Mouse (Mus musculus): ENCODE measurements around the gene Olfr272. TPM values are rescaled to one million over a fixed set of nuclear protein-coding genes. Genes with fewer than 3 reads are reported as not detected.

Gene Olfr272
- polyA plus RNA-seq (2011; ENCODE audit: insufficient read depth, insufficient read length, low read depth, missing spikeins) = not detected in 2 replicates

DNA sequence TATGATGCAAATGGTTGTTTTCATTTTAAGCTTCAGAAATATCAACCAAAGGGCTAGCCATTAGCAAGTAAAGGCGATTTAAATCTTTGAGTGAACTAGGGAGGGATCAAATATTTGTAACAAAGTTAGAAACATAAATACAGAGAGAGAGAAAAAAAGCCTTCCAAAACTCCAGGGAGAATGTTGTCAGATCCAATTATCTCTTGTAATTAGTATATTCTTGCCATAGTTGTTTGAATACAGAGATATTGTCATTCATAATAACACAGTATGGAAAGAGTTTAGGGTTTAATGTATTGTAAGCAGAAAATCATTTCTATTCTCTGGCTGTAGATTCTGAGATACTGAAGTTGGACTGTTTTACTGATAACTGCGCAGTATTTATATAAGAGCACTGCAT is at the start of gene Olfr272:
Gene Olfr272 (minus strand): TSS at position 101 of the 400 bp plus-strand sequence.
- Histone ChIP-seq H3K4me1 (ENCODE audit: control insufficient read depth, insufficient read depth, low read length) (no peaks in the 10 kb centered on the region), H3K27ac (ENCODE audit: insufficient read depth, low read length) (no peak within 1 kb of the TSS), H3K27me3 (ENCODE audit: control insufficient read depth, insufficient read depth, low read length, poor library complexity, severe bottlenecking) (no peaks in the 10 kb centered on the region), H3K36me3 (ENCODE audit: control insufficient read depth, insufficient read depth, low read length, poor library complexity, severe bottlenecking) (no peaks in the 10 kb centered on the region), H3K9me3 (replicated peaks; ENCODE audit: control insufficient read depth, insufficient read depth, low read length, poor library complexity, severe bottlenecking) (no peaks in the 10 kb centered on the region), H3K4me3 (ENCODE audit: low read depth, low read length) (no peak within 1 kb of the TSS), H3K9ac (ENCODE audit: low read depth, poor library complexity, severe bottlenecking) (no peak within 1 kb of the TSS)
- TF ChIP-seq CTCF (IDR thresholded peaks at IDR 0.05; ENCODE audit: low read depth, low read length) (no peak), EP300 (IDR thresholded peaks at IDR 0.05; ENCODE audit: insufficient read depth, low read depth, low read length) (no peak), POLR2A (IDR thresholded peaks at IDR 0.05; ENCODE audit: insufficient read depth, low read length) (no peak)

DNA sequence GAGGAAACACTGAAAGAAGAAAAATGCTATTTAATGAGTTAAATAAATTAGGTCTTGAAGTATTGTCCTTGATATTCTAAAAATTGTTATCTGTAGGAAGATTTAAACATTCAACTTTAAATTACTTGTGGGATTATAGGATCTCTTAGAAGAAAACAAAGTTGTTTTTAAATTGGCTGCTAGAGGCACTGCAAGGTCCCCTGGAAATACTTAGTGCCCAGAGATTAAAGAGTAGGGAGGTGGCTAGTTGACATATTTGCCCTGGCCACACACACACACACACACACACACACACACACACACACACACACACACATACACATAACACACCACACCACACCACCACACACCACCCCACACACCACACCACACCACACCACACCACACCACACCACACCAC is 45.3 kb upstream of the Olfr272 start, which contains the start of gene Olfr270:
Gene Olfr270 (plus strand): TSS at position 301 of the 400 bp plus-strand sequence.
- Histone ChIP-seq H3K27ac (ENCODE audit: insufficient read depth, low read length) (no peak within 1 kb of the TSS), H3K4me1 (ENCODE audit: control insufficient read depth, insufficient read depth, low read length) (no peaks in the 10 kb centered on the region), H3K36me3 (ENCODE audit: control insufficient read depth, insufficient read depth, low read length, poor library complexity, severe bottlenecking) (no peaks in the 10 kb centered on the region), H3K4me3 (ENCODE audit: low read depth, low read length) (no peak within 1 kb of the TSS), H3K27me3 (ENCODE audit: control insufficient read depth, insufficient read depth, low read length, poor library complexity, severe bottlenecking) (peaks cover 1% of the 10 kb centered on the region; the same call in 1 of the 2 replicates), H3K9me3 (replicated peaks; ENCODE audit: control insufficient read depth, insufficient read depth, low read length, poor library complexity, severe bottlenecking) (no peaks in the 10 kb centered on the region), H3K9ac (ENCODE audit: low read depth, poor library complexity, severe bottlenecking) (no peak within 1 kb of the TSS)
- TF ChIP-seq CTCF (IDR thresholded peaks at IDR 0.05; ENCODE audit: low read depth, low read length) (no peak), POLR2A (IDR thresholded peaks at IDR 0.05; ENCODE audit: insufficient read depth, low read length) (no peak), EP300 (IDR thresholded peaks at IDR 0.05; ENCODE audit: insufficient read depth, low read depth, low read length) (no peak)

DNA sequence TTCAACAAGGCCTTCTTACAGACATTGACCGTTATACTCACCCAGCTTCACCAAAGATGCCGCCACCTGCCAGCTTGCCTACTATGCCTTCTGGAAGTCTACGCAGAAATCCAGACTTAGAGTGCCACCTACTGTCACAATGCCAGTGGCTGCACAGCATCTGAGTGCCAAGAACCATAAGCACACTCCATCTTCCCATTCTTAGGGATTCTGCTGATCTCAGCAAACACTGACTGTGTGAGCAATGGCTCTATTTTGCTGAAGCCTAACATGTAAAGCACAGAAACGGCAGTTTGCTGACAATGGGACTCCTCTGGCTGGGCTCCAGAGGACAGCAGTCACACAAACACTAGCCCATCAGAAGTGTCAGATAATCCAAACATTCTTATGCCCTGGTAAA is 39.7 kb upstream of the Olfr272 start:
- TF ChIP-seq EP300 (IDR thresholded peaks at IDR 0.05; ENCODE audit: insufficient read depth, low read depth, low read length) (no peak), POLR2A (IDR thresholded peaks at IDR 0.05; ENCODE audit: insufficient read depth, low read length) (no peak), CTCF (IDR thresholded peaks at IDR 0.05; ENCODE audit: low read depth, low read length) (peak; percentile 43)
- H3K36me3 ChIP-seq (ENCODE audit: control insufficient read depth, insufficient read depth, low read length, poor library complexity, severe bottlenecking) = no peaks in the 10 kb centered on the region
- no peak overlapping the region for H3K9ac ChIP-seq (ENCODE audit: low read depth, poor library complexity, severe bottlenecking)

DNA sequence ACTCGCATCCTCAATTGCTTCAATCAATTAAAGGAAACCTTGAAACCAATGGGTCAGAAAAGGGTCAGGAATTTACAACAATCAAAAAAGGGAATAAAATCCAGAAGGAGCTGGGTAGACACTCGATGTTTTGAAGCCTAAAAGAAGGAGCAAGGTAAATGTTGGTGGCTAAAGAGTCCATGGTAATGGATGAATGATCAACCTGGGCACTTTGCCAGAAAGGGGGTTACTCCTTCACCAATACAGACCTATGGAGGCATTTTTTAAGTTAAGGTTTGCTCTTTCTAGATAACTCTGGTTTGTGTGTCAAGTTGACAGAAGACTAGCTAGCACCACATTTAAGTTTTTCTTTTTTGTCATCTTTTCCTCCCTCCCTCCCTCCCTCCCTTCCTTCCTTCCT is 30.0 kb upstream of the Olfr272 start:
- Histone ChIP-seq H3K4me3 (ENCODE audit: low read depth, low read length) (no peak overlapping the region), H3K4me1 (ENCODE audit: control insufficient read depth, insufficient read depth, low read length) (no peaks in the 10 kb centered on the region), H3K27ac (ENCODE audit: insufficient read depth, low read length) (no peak overlapping the region), H3K27me3 (ENCODE audit: control insufficient read depth, insufficient read depth, low read length, poor library complexity, severe bottlenecking) (no peaks in the 10 kb centered on the region), H3K9ac (ENCODE audit: low read depth, poor library complexity, severe bottlenecking) (no peak overlapping the region), H3K9me3 (replicated peaks; ENCODE audit: control insufficient read depth, insufficient read depth, low read length, poor library complexity, severe bottlenecking) (no peaks in the 10 kb centered on the region), H3K36me3 (ENCODE audit: control insufficient read depth, insufficient read depth, low read length, poor library complexity, severe bottlenecking) (no peaks in the 10 kb centered on the region)
- no peak for TF ChIP-seq EP300 (IDR thresholded peaks at IDR 0.05; ENCODE audit: insufficient read depth, low read depth, low read length)
- TF ChIP-seq CTCF (IDR thresholded peaks at IDR 0.05; ENCODE audit: low read depth, low read length) = no peak
- no peak for TF ChIP-seq POLR2A (IDR thresholded peaks at IDR 0.05; ENCODE audit: insufficient read depth, low read length)

More for the DNA sequence above, 39.7 kb upstream of the Olfr272 start:
- no peaks in the 10 kb centered on the region for H3K4me1 ChIP-seq (ENCODE audit: control insufficient read depth, insufficient read depth, low read length)
- no peak overlapping the region for H3K27ac ChIP-seq (ENCODE audit: insufficient read depth, low read length)
- no peak overlapping the region for H3K4me3 ChIP-seq (ENCODE audit: low read depth, low read length)
- no peaks in the 10 kb centered on the region for H3K9me3 ChIP-seq (replicated peaks; ENCODE audit: control insufficient read depth, insufficient read depth, low read length, poor library complexity, severe bottlenecking)
- H3K27me3 ChIP-seq (ENCODE audit: control insufficient read depth, insufficient read depth, low read length, poor library complexity, severe bottlenecking) = peaks cover 1% of the 10 kb centered on the region; the same call in 1 of the 2 replicates

DNA sequence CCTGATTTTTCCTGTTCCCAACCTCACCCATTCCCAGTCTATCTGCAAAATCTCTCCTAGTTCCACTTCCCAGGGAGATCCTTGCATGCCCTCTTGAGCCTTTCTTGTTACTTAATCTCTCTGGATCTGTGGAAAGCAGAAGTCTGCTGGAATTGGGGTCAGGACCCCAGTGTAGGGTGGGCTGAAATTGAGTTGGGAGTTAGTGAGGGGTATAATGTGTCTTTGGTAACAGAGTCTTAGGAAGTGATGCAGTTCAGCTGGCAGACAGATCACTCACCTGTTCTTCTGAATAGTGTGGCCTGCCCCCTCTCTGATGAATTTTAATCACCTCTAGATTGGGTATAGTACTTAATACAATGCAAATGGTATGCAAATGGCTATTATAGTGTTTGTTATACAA is 27.7 kb upstream of the Olfr272 start:
- no peaks in the 10 kb centered on the region for H3K9me3 ChIP-seq (replicated peaks; ENCODE audit: control insufficient read depth, insufficient read depth, low read length, poor library complexity, severe bottlenecking)
- H3K36me3 ChIP-seq (ENCODE audit: control insufficient read depth, insufficient read depth, low read length, poor library complexity, severe bottlenecking) = no peaks in the 10 kb centered on the region
- H3K27me3 ChIP-seq (ENCODE audit: control insufficient read depth, insufficient read depth, low read length, poor library complexity, severe bottlenecking) = no peaks in the 10 kb centered on the region
- no peak overlapping the region for H3K27ac ChIP-seq (ENCODE audit: insufficient read depth, low read length)
- H3K4me3 ChIP-seq (ENCODE audit: low read depth, low read length) = no peak overlapping the region
- H3K9ac ChIP-seq (ENCODE audit: low read depth, poor library complexity, severe bottlenecking) = no peak overlapping the region
- H3K4me1 ChIP-seq (ENCODE audit: control insufficient read depth, insufficient read depth, low read length) = no peaks in the 10 kb centered on the region
- TF ChIP-seq EP300 (IDR thresholded peaks at IDR 0.05; ENCODE audit: insufficient read depth, low read depth, low read length) = no peak
- TF ChIP-seq POLR2A (IDR thresholded peaks at IDR 0.05; ENCODE audit: insufficient read depth, low read length) = no peak
- TF ChIP-seq CTCF (IDR thresholded peaks at IDR 0.05; ENCODE audit: low read depth, low read length) = no peak

DNA sequence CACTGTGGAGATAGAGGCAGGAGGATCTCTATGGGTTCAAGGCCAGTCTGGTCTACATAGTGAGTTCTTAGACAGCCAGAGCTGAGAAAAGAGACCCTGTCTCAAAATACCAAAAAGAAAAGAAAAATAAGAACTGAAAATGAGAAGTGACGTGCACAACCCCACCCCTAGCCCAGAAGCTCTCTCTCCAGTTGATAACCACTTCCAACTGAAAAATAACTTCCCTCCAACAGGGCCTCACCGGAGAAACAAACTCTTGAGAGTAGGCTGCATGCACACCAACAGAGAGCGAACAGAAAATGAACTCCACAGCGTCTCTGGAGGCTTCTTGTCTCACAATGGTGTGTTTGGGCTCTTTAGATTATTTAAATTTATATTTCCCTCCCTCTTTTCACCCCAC is 11.5 kb upstream of the Olfr272 start:
- no peak overlapping the region for H3K4me3 ChIP-seq (ENCODE audit: low read depth, low read length)
- no peak overlapping the region for H3K9ac ChIP-seq (ENCODE audit: low read depth, poor library complexity, severe bottlenecking)
- no peaks in the 10 kb centered on the region for H3K9me3 ChIP-seq (replicated peaks; ENCODE audit: control insufficient read depth, insufficient read depth, low read length, poor library complexity, severe bottlenecking)
- no peaks in the 10 kb centered on the region for H3K36me3 ChIP-seq (ENCODE audit: control insufficient read depth, insufficient read depth, low read length, poor library complexity, severe bottlenecking)
- H3K27me3 ChIP-seq (ENCODE audit: control insufficient read depth, insufficient read depth, low read length, poor library complexity, severe bottlenecking) = no peaks in the 10 kb centered on the region
- no peak for TF ChIP-seq CTCF (IDR thresholded peaks at IDR 0.05; ENCODE audit: low read depth, low read length)
- no peak for TF ChIP-seq EP300 (IDR thresholded peaks at IDR 0.05; ENCODE audit: insufficient read depth, low read depth, low read length)
- no peak for TF ChIP-seq POLR2A (IDR thresholded peaks at IDR 0.05; ENCODE audit: insufficient read depth, low read length)
- no peaks in the 10 kb centered on the region for H3K4me1 ChIP-seq (ENCODE audit: control insufficient read depth, insufficient read depth, low read length)
- H3K27ac ChIP-seq (ENCODE audit: insufficient read depth, low read length) = no peak overlapping the region
